ENCODE assay signal across 9 mouse cellular contexts in the genomic region with DNA sequence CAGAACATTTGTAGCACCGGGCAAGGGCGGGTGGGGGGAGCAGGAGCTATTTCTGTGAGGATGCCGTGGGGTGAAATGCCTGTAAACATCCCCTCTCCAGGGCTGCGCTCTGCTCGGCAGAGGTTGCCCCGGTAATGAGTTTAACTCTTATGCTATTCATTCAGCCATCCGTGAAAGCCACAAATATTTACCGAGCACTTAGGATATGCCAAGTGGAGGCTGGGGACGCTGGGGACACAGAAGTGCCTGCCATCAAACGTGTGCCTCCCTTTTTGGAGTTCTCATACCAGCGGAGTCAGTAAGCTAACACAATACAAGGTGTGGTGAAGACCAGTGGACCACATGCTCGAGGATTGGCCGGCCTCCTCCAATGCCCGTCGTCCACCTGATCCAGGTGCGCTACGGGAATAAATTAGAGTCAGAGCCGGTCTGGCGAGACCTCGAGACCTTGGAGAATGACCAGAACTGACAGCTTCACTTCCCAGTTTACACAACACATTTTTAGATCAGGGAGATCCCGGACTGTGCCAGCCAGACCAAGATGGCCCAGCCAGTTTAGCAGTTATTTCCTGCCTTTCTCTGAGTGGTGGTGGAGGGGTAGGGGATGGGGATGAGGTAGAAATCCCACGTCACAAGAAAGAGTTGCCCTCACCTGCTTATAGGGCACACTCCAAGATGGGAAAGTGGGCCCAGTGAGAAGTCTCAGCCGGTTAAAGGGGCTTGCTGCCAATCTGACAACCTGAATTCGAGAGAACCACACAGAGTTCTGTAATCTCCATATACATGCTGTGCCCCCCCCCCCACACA.
DNase-seq lines count a peak whose midpoint lies in the region; ATAC-seq lines count a peak whose summit lies in the region.
"Had no signal": no experiment of that assay in that cellular context is flagged by ENCODE, and none has a peak within 500 bp of the region (broad histone marks: within the 10 kb centered on the region; RNA-seq: fewer than 3 reads in every experiment).

No protein-coding gene starts in this region.

- no peak overlapping the region for H3K27ac ChIP-seq in kidney, embryonic 16.5 days (ENCODE audit: low read length)
- H3K27ac ChIP-seq in embryonic facial prominence, embryonic 15.5 days (replicated peaks): 0 out of 2 replicates have a peak overlapping the region, but pooled peaks have one; percentile 88

- no peak overlapping the region for H3K4me2 ChIP-seq in kidney, embryonic 16.5 days (replicated peaks; ENCODE audit: low read depth, low read length)
- H3K4me2 ChIP-seq in embryonic facial prominence, embryonic 15.5 days (replicated peaks): no peak overlapping the region

- no peak overlapping the region for H3K4me3 ChIP-seq in kidney, embryonic 16.5 days (ENCODE audit: low read length)
- no peak overlapping the region for H3K4me3 ChIP-seq in embryonic facial prominence, embryonic 15.5 days (replicated peaks)

- peak; percentile 73 for DNase-seq in kidney, adult 11 months
- peak; percentile 49 for DNase-seq in kidney, postnatal 10 days
- peak; percentile 88 for DNase-seq in lung, postnatal 25 days (ENCODE audit: low spot score)
- no peak for DNase-seq in thymus, postnatal 10 days (ENCODE audit: low spot score in 2 of 2)
- no peak for DNase-seq in c-Kit-positive CD71-positive TER-119-positive erythroid progenitor cells, embryonic 14.5 days (ENCODE audit: low spot score)

- 45% methylated on average over 24 of the region's 24 CpGs for WGBS in kidney, embryonic 16.5 days
- WGBS in embryonic facial prominence, embryonic 15.5 days: 34% methylated on average over 24 of the region's 24 CpGs

- H3K27me3 ChIP-seq in kidney, embryonic 16.5 days (ENCODE audit: insufficient read depth, low read length): peaks cover 8% of the 10 kb centered on the region; the same call in 1 of the 2 replicates
- peaks cover 3% of the 10 kb centered on the region; the same call in 1 of the 2 replicates for H3K27me3 ChIP-seq in embryonic facial prominence, embryonic 15.5 days

- H3K4me1 ChIP-seq in kidney, embryonic 16.5 days (ENCODE audit: insufficient read depth, low read length): peaks cover 35% of the 10 kb centered on the region
- peaks cover 41% of the 10 kb centered on the region for H3K4me1 ChIP-seq in embryonic facial prominence, embryonic 15.5 days

- H3K9ac ChIP-seq in kidney, embryonic 16.5 days (replicated peaks; ENCODE audit: low read length): no peak overlapping the region
- H3K9ac ChIP-seq in embryonic facial prominence, embryonic 15.5 days: no peak overlapping the region

- H3K9me3 ChIP-seq in kidney, embryonic 16.5 days (ENCODE audit: low read length): no peaks in the 10 kb centered on the region
- H3K9me3 ChIP-seq in embryonic facial prominence, embryonic 15.5 days (replicated peaks): no peaks in the 10 kb centered on the region
- H3K9me3 ChIP-seq: midbrain, embryonic 12.5 days had no signal

- no peaks in the 10 kb centered on the region for H3K36me3 ChIP-seq in kidney, embryonic 16.5 days (ENCODE audit: insufficient read depth, low read length)
- H3K36me3 ChIP-seq in embryonic facial prominence, embryonic 15.5 days: no peaks in the 10 kb centered on the region
- H3K36me3 ChIP-seq: midbrain, embryonic 12.5 days had no signal

- ATAC-seq in kidney, embryonic 16.5 days (ENCODE audit: low FRiP score, low TSS enrichment): no peak
- ATAC-seq in embryonic facial prominence, embryonic 15.5 days (ENCODE audit: insufficient number of reproducible peaks, low FRiP score, low TSS enrichment, low read depth): no peak
- no peak for ATAC-seq in erythroblast, adult 5-6 weeks (replicated peaks; ENCODE audit: low FRiP score, poor library complexity, severe bottlenecking)

Comparison
In these comparisons a context has a peak if more than half of its experiments do, and no peak if none do; other contexts are left out.
1. DNase-seq: peak in kidney, adult 11 months (single experiment), kidney, postnatal 10 days (single experiment) and lung, postnatal 25 days (single experiment); none in thymus, postnatal 10 days (0 of 2) and c-Kit-positive CD71-positive TER-119-positive erythroid progenitor cells, embryonic 14.5 days (single experiment).